Mouse (Mus musculus): ENCODE data around the gene Atg4c. TPM values are rescaled to one million over a fixed set of nuclear protein-coding genes. Genes with fewer than 3 reads are reported as not detected.

Gene Atg4c
- polyA plus RNA-seq, 1 experiment from 2014 or later, result 11.3 TPM

DNA sequence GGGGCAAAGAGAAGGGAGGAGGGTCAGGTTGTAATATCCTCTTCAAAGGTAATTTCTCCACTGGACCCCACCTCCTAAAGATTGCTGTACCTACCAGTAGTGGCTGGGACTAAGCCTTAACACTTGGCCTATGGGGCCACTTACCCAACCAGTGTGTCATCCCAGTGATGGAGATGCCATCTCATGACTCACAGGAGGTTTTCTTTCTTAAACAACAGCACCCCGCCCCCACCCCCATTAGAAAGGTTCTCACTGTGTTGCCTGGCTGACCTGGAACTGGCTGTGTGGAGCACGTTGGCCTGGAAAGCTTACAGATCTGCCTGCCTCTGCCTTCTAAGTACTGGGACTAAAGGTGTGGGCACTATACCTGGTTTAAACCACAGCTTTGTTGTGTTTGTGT, 69.5 kb downstream of the Atg4c start:
- H3K27ac ChIP-seq (ENCODE audit: low read depth), result no peak overlapping the region
- no peaks in the 10 kb centered on the region for H3K9me3 ChIP-seq (ENCODE audit: low read depth, low read length)
- no peak overlapping the region for H3K4me3 ChIP-seq (ENCODE audit: low read depth, low read length)
- ATAC-seq (ENCODE audit: insufficient read depth), result no peak
- H3K36me3 ChIP-seq (ENCODE audit: insufficient read depth), result no peaks in the 10 kb centered on the region
- H3K4me1 ChIP-seq (ENCODE audit: insufficient read depth), result no peaks in the 10 kb centered on the region
- no peaks in the 10 kb centered on the region for H3K27me3 ChIP-seq (ENCODE audit: insufficient read depth, low read length)
- no peak for TF ChIP-seq CTCF (IDR thresholded peaks at IDR 0.05; ENCODE audit: low read depth)
- no peak overlapping the region for H3K4me2 ChIP-seq
- WGBS, result 84% methylated on average over 2 of the region's 2 CpGs
- H3K9ac ChIP-seq, result no peak overlapping the region
- DNase-seq, result no peak

DNA sequence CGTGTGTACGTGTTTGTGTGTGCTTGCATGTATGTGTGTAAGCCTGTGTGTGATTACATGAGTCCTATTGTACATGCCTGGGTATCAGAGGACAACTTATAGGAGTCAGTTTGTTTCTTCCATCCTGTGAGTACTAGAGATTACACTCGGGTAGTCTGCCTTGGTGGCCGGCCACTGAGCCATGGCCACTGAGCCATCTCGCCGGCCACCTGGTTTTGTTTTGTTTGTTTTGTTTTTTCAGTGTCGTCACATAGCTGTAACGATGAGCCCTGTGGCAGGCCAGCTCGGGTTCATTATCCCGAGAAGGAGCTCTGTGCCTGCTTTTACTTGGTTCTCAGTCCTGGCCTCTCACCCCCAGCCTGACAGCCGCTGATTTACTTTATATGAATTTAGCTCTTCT, 69.9 kb downstream of the Atg4c start:
- no peaks in the 10 kb centered on the region for H3K4me1 ChIP-seq (ENCODE audit: insufficient read depth)
- no peak overlapping the region for H3K27ac ChIP-seq (ENCODE audit: low read depth)
- ATAC-seq (ENCODE audit: insufficient read depth) (no peak), DNase-seq (no peak)
- WGBS, result 62% methylated on average over 11 of the region's 11 CpGs
- H3K27me3 ChIP-seq (ENCODE audit: insufficient read depth, low read length), result no peaks in the 10 kb centered on the region
- H3K9ac ChIP-seq, result no peak overlapping the region
- no peak for TF ChIP-seq CTCF (IDR thresholded peaks at IDR 0.05; ENCODE audit: low read depth)
- no peak overlapping the region for H3K4me2 ChIP-seq
- H3K36me3 ChIP-seq (ENCODE audit: insufficient read depth), result no peaks in the 10 kb centered on the region
- H3K4me3 ChIP-seq (ENCODE audit: low read depth, low read length), result no peak overlapping the region
- H3K9me3 ChIP-seq (ENCODE audit: low read depth, low read length), result no peaks in the 10 kb centered on the region

DNA sequence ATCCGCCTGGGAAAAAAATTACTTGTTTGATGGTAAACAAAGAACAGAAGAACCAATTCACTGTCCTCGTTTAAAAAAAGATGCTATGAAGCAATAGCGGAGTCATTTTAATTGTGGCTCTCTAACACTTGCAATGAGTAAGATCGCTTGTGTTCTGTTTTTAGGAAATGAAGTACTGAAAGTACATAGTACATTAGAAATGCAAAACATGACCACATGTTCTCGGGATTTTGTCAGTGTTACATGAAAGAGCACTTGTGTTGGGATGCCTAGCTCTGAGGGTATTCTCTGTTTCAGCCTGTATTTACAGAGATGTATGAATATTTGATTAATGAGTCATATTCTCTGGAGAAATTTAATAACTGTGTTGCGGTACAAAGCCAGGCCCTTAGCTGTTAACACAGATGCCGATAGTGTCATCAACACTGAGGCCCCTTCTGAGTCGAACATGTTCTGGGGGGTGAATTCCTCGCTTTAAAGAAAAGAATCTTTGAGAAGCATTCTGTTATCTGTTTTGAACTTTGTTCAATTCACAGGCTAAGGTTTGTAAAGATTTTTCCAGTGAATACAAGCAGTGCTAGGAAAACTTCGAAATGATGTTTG, 73.2 kb downstream of the Atg4c start:
- TF ChIP-seq CTCF (IDR thresholded peaks at IDR 0.05; ENCODE audit: low read depth), result no peak
- Histone ChIP-seq H3K36me3 (ENCODE audit: insufficient read depth) (no peaks in the 10 kb centered on the region), H3K9me3 (ENCODE audit: low read depth, low read length) (no peaks in the 10 kb centered on the region), H3K4me2 (no peak overlapping the region), H3K27me3 (ENCODE audit: insufficient read depth, low read length) (no peaks in the 10 kb centered on the region), H3K27ac (ENCODE audit: low read depth) (no peak overlapping the region), H3K4me1 (ENCODE audit: insufficient read depth) (no peaks in the 10 kb centered on the region), H3K4me3 (ENCODE audit: low read depth, low read length) (no peak overlapping the region), H3K9ac (no peak overlapping the region)
- ATAC-seq (ENCODE audit: insufficient read depth) (no peak), DNase-seq (no peak)
- WGBS, result 71% methylated on average over 10 of the region's 10 CpGs

DNA sequence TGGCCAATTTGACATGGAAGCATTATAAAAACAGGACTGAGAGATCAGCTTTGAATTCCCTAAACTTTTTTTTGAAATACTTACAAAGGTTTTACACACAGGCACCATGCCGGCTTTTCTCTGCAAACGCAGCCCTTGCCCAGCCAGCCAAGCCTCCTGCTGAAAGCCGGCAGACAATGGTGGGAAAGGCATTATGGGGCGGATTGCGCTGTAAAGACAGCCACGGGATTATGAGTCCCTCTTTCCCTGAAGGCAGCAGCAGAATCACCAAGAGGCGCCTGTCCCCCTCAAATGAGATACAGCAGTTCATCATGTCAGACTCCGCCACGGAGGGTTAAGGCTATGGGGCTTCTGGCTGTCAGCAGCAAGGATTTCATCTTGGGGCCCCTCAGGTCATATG, 79.1 kb downstream of the Atg4c start:
- no peak overlapping the region for H3K4me2 ChIP-seq
- H3K4me3 ChIP-seq (ENCODE audit: low read depth, low read length), result no peak overlapping the region
- H3K36me3 ChIP-seq (ENCODE audit: insufficient read depth), result no peaks in the 10 kb centered on the region
- no peak for TF ChIP-seq CTCF (IDR thresholded peaks at IDR 0.05; ENCODE audit: low read depth)
- H3K27me3 ChIP-seq (ENCODE audit: insufficient read depth, low read length), result no peaks in the 10 kb centered on the region
- no peaks in the 10 kb centered on the region for H3K9me3 ChIP-seq (ENCODE audit: low read depth, low read length)
- H3K27ac ChIP-seq (ENCODE audit: low read depth), result no peak overlapping the region
- no peak overlapping the region for H3K9ac ChIP-seq
- WGBS, result 59% methylated on average over 9 of the region's 9 CpGs
- DNase-seq, result no peak
- H3K4me1 ChIP-seq (ENCODE audit: insufficient read depth), result no peaks in the 10 kb centered on the region
- no peak for ATAC-seq (ENCODE audit: insufficient read depth)

DNA sequence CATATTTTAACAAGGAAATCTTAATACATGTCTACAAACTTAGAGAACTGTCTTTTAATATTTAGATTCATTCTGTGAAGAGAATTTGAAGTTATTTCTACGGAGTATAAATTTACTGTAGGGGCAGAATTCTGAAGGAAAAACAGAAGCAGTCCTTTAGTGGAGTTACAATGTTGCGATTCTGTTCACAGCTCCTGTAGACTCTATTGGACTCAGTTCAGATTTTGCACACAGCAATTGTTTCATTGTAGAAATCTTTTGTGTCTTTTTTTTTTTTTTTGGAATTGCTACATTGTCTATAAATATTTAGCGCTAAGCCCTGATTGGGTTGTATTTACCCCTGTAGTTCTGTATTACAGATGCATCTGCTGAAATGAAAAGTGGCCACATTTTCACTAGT, 79.7 kb downstream of the Atg4c start:
- Histone ChIP-seq H3K9me3 (ENCODE audit: low read depth, low read length) (no peaks in the 10 kb centered on the region), H3K4me2 (no peak overlapping the region), H3K27me3 (ENCODE audit: insufficient read depth, low read length) (no peaks in the 10 kb centered on the region), H3K9ac (no peak overlapping the region), H3K4me1 (ENCODE audit: insufficient read depth) (no peaks in the 10 kb centered on the region), H3K27ac (ENCODE audit: low read depth) (no peak overlapping the region), H3K4me3 (ENCODE audit: low read depth, low read length) (no peak overlapping the region), H3K36me3 (ENCODE audit: insufficient read depth) (no peaks in the 10 kb centered on the region)
- WGBS, result 89% methylated on average over 3 of the region's 3 CpGs
- TF ChIP-seq CTCF (IDR thresholded peaks at IDR 0.05; ENCODE audit: low read depth), result no peak
- ATAC-seq (ENCODE audit: insufficient read depth) (no peak), DNase-seq (no peak)

DNA sequence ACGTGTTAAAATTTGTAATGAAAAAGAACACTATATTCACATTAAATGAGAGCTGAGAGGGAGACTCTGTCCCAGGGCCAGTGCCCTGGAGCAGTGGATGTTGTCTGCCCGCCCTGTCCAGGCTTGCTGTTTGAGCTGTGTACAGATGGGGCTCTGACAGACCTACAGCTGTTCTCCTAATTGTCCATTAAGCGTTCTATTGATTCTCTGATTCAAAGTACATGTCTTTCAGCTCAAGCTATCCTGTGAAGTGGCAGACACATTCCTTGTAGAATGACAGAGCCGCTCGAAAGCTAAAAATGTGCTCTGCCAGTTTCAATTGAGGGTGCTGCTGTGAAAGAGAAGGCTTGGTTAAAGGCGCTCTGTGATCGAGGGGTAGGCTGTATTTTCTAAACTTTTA, 80.2 kb downstream of the Atg4c start:
- WGBS, result 73% methylated on average over 7 of the region's 7 CpGs

DNA sequence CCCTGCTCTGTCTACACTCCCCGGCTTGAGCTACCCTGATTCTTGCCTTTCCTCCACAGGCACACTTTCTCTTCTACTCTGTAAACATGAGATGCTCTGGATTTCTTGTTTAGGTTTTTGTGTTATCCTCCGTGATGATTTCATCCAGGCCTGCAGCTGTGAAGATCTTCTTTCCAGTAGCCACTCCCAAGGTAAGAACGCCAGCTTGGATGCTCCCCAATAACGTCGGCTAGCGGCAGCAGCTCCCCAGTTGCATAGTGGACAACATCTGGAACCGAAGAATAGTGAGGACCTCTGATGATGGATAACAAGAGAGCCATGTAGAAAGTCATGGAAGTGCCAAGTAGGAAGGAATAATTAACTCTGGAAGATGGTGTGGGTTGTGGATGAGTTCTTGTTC, 85.1 kb downstream of the Atg4c start:
- no peak overlapping the region for H3K9ac ChIP-seq
- no peaks in the 10 kb centered on the region for H3K9me3 ChIP-seq (ENCODE audit: low read depth, low read length)
- no peak for DNase-seq

More for the DNA sequence above, 80.2 kb downstream of the Atg4c start:
- TF ChIP-seq CTCF (IDR thresholded peaks at IDR 0.05; ENCODE audit: low read depth), result no peak
- Histone ChIP-seq H3K27ac (ENCODE audit: low read depth) (no peak overlapping the region), H3K9me3 (ENCODE audit: low read depth, low read length) (no peaks in the 10 kb centered on the region), H3K4me2 (no peak overlapping the region), H3K36me3 (ENCODE audit: insufficient read depth) (no peaks in the 10 kb centered on the region), H3K4me3 (ENCODE audit: low read depth, low read length) (no peak overlapping the region), H3K27me3 (ENCODE audit: insufficient read depth, low read length) (no peaks in the 10 kb centered on the region), H3K9ac (no peak overlapping the region), H3K4me1 (ENCODE audit: insufficient read depth) (no peaks in the 10 kb centered on the region)
- ATAC-seq (ENCODE audit: insufficient read depth) (no peak), DNase-seq (no peak)

DNA sequence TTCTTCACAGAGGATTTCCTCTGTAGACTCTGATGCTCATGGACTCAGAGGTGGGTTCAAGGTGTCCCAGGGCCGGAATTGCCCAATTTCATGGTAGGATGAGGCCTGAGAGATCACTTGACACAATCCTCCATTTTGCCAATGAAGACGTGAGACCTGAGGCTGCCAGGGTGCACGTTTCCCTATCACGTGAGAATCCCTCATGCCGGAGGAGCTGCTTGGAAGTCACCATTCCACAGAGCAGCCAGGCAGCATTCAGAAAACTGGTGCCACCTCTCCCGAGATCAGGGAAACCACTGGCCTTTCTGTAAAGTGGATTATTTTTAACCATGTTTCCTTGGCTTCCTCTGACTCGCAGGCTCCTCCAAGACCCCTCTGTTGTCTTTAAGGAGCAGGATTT, 88.0 kb downstream of the Atg4c start:
- H3K27ac ChIP-seq (ENCODE audit: low read depth), result no peak overlapping the region
- H3K9ac ChIP-seq, result no peak overlapping the region
- H3K27me3 ChIP-seq (ENCODE audit: insufficient read depth, low read length), result no peaks in the 10 kb centered on the region
- DNase-seq (no peak), ATAC-seq (ENCODE audit: insufficient read depth) (no peak)
- 81% methylated on average over 7 of the region's 7 CpGs for WGBS
- H3K4me2 ChIP-seq, result no peak overlapping the region
- H3K9me3 ChIP-seq (ENCODE audit: low read depth, low read length), result no peaks in the 10 kb centered on the region
- H3K36me3 ChIP-seq (ENCODE audit: insufficient read depth), result no peaks in the 10 kb centered on the region
- no peaks in the 10 kb centered on the region for H3K4me1 ChIP-seq (ENCODE audit: insufficient read depth)
- TF ChIP-seq CTCF (IDR thresholded peaks at IDR 0.05; ENCODE audit: low read depth), result no peak
- no peak overlapping the region for H3K4me3 ChIP-seq (ENCODE audit: low read depth, low read length)

More for the DNA sequence above, 85.1 kb downstream of the Atg4c start:
- H3K4me1 ChIP-seq (ENCODE audit: insufficient read depth), result no peaks in the 10 kb centered on the region
- no peak overlapping the region for H3K4me2 ChIP-seq
- H3K36me3 ChIP-seq (ENCODE audit: insufficient read depth), result no peaks in the 10 kb centered on the region
- no peak overlapping the region for H3K4me3 ChIP-seq (ENCODE audit: low read depth, low read length)
- no peak overlapping the region for H3K27ac ChIP-seq (ENCODE audit: low read depth)
- TF ChIP-seq CTCF (IDR thresholded peaks at IDR 0.05; ENCODE audit: low read depth), result no peak
- no peaks in the 10 kb centered on the region for H3K27me3 ChIP-seq (ENCODE audit: insufficient read depth, low read length)
- 80% methylated on average over 7 of the region's 7 CpGs for WGBS
- ATAC-seq (ENCODE audit: insufficient read depth), result no peak

Data from lung, embryonic 14.5 days (tissue).